Mouse (Mus musculus): ENCODE results near the gene Rnf135. TPM values are rescaled to one million over a fixed set of nuclear protein-coding genes. Genes with fewer than 3 reads are reported as not detected.
"Not testable (repeated sequence)": the region's sequence is repeated elsewhere in the genome, so short reads cannot be mapped to it uniquely, and the experiment has no call there.

The Rnf135 gene
- polyA plus RNA-seq, 1 experiment from 2014 or later, result 3.6 TPM

DNA sequence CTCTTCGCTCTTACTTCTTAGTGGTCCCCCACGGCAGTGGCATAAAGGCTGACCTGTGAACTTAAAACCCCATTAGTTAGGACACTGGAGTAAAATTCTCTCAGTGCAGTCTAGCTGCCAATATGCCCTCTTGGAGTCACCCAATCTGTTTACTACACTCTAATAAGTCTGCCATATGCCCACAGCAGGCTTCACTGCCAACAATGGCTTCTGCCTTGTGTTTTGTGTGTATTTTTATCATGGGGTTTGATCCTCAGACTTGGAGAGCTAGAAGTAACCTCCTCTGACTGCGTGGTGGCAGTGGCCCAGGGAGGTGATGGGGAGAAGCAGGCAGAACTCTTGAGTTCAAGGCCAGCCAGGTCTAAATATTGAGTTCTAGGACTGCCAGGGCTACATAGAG lies 20.4 kb downstream of the Rnf135 start:
- no peak overlapping the region for H3K27ac ChIP-seq (ENCODE audit: low read length)
- H3K9me3 ChIP-seq (replicated peaks; ENCODE audit: control insufficient read depth, low read length, poor library complexity, severe bottlenecking), result no peaks in the 10 kb centered on the region
- no peak for ATAC-seq
- no peaks in the 10 kb centered on the region for H3K36me3 ChIP-seq (ENCODE audit: control insufficient read depth, insufficient read depth, low read length)
- H3K27me3 ChIP-seq (ENCODE audit: control insufficient read depth, insufficient read depth, low read depth, low read length), result no peaks in the 10 kb centered on the region
- H3K4me3 ChIP-seq (ENCODE audit: low read depth, low read length), result no peak overlapping the region
- no peaks in the 10 kb centered on the region for H3K4me1 ChIP-seq (ENCODE audit: control insufficient read depth, insufficient read depth, low read length)
- 71% methylated on average over 3 of the region's 3 CpGs for WGBS
- H3K4me2 ChIP-seq (ENCODE audit: low read length), result no peak overlapping the region
- no peak overlapping the region for H3K9ac ChIP-seq (ENCODE audit: low read depth, low read length)

DNA sequence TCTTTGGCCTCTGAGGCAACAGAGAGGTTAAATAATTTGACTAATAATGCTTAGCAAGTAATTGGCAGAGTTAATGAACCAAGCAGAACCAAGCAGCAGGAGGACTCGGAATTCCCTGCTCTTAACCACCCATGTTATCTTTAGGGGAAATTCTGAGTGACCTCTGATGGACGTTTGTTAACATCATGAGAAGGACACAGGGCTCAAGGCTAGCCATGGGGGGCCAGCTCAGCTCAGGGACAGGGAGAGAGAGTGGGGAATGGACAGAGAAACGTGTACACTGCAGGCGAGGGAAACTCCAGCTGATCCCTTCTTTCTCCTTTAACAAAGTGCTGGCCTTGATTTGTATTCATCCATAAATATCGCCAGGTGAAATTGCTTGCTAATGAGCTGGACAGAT lies 21.3 kb downstream of the Rnf135 start:
- H3K4me1 ChIP-seq (ENCODE audit: control insufficient read depth, insufficient read depth, low read length), result peaks cover 2% of the 10 kb centered on the region
- H3K4me3 ChIP-seq (ENCODE audit: low read depth, low read length), result no peak overlapping the region
- H3K36me3 ChIP-seq (ENCODE audit: control insufficient read depth, insufficient read depth, low read length), result no peaks in the 10 kb centered on the region
- H3K9ac ChIP-seq (ENCODE audit: low read depth, low read length), result no peak overlapping the region
- H3K27me3 ChIP-seq (ENCODE audit: control insufficient read depth, insufficient read depth, low read depth, low read length), result no peaks in the 10 kb centered on the region
- H3K4me2 ChIP-seq (ENCODE audit: low read length), result no peak overlapping the region
- no peak for ATAC-seq
- no peaks in the 10 kb centered on the region for H3K9me3 ChIP-seq (replicated peaks; ENCODE audit: control insufficient read depth, low read length, poor library complexity, severe bottlenecking)
- H3K27ac ChIP-seq (ENCODE audit: low read length), result no peak overlapping the region
- WGBS, result 66% methylated on average over 5 of the region's 5 CpGs

DNA sequence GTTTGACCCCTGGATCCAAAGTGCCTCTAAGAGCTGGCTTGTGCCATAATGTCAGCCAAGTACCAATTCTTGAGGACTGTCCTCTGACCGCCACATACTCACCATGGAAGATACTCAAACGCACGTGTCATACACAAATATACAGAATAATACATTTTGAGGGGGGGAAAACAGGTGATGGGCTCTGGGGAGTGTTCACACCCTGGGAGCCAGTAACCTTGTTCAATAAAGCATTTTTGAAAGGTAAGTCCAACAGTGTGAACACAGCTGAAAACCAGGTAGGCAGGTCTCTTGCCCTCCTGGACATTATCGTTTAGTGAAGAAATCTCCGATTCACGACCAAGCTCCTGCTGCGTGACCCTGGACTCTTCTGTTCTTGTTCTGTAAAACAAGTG lies 24.8 kb downstream of the Rnf135 start:
- Histone ChIP-seq H3K27ac (ENCODE audit: low read length) (peak overlapping the region; percentile 89; the same call in 1 of the 2 replicates), H3K36me3 (ENCODE audit: control insufficient read depth, insufficient read depth, low read length) (no peaks in the 10 kb centered on the region), H3K9ac (ENCODE audit: low read depth, low read length) (no peak overlapping the region), H3K27me3 (ENCODE audit: control insufficient read depth, insufficient read depth, low read depth, low read length) (no peaks in the 10 kb centered on the region), H3K4me3 (ENCODE audit: low read depth, low read length) (no peak overlapping the region), H3K4me2 (ENCODE audit: low read length) (peak overlapping the region; percentile 3; the same call in 1 of the 2 replicates), H3K9me3 (replicated peaks; ENCODE audit: control insufficient read depth, low read length, poor library complexity, severe bottlenecking) (no peaks in the 10 kb centered on the region), H3K4me1 (ENCODE audit: control insufficient read depth, insufficient read depth, low read length) (peaks cover 12% of the 10 kb centered on the region)
- WGBS, result 40% methylated on average over 7 of the region's 7 CpGs
- peak; percentile 52 for ATAC-seq

DNA sequence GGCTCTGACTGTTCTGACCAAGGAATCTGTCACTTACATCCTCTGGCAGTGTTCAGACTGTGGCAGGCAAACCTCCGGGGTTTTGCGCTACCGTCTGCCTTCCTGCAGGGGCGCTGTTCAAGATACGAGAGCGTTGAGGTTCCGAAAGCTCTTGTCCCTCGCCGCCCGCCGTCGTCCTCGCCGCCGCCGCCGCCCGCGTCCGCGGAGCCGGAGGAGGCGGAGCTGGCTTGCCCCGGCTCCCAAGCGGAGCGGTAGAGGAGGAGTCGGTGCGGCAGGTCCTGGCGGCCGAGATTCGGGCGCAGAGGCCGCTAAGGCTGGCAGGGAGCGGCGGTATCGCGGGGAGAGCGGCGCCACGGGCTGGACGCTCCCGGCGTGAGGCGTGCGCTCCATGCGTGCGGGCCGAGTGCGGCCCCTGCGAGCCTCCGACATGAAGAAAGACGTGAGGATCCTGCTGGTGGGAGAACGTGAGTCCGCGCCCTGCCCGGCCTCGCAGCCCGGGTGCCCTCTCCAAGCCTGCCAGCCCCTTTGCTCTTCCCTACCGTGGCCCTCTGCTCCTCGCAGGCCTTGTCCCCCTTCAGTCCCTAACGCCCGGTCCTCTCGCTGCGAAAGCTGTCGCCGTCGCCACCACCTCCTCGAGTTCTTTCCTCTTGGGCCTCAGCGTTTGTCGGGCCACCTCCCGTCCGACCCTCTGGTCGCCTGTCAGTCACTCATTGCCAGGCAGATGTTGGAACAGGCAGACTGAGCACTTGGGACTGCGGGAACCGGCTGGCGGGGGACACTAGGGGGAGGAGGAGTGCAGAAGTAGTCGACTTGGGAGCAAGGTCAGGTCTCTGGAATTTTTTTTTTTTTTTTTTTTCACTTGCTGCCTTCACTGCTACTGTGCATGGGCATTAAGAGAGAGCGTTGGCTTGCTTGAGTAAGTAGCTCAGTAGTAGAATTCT lies 25.5 kb downstream of the Rnf135 start, which contains the start of gene Rhot1:
Gene Rhot1, plus strand, starts transcription at position 160 of the 941 bp plus-strand sequence.
- Histone ChIP-seq H3K27me3 (ENCODE audit: control insufficient read depth, insufficient read depth, low read depth, low read length) (no peaks in the 10 kb centered on the region), H3K4me2 (ENCODE audit: low read length) (peak within 1 kb of the TSS; percentile 70), H3K9me3 (replicated peaks; ENCODE audit: control insufficient read depth, low read length, poor library complexity, severe bottlenecking) (no peaks in the 10 kb centered on the region), H3K4me1 (ENCODE audit: control insufficient read depth, insufficient read depth, low read length) (peaks cover 12% of the 10 kb centered on the region), H3K9ac (ENCODE audit: low read depth, low read length) (peak within 1 kb of the TSS; percentile 89), H3K27ac (ENCODE audit: low read length) (peak within 1 kb of the TSS; percentile 89), H3K36me3 (ENCODE audit: control insufficient read depth, insufficient read depth, low read length) (peaks cover 3% of the 10 kb centered on the region; the same call in 1 of the 2 replicates), H3K4me3 (ENCODE audit: low read depth, low read length) (peak within 1 kb of the TSS; percentile 93)
- peak; percentile 95 for ATAC-seq
- WGBS, result 0% methylated on average over 76 of the region's 78 CpGs

DNA sequence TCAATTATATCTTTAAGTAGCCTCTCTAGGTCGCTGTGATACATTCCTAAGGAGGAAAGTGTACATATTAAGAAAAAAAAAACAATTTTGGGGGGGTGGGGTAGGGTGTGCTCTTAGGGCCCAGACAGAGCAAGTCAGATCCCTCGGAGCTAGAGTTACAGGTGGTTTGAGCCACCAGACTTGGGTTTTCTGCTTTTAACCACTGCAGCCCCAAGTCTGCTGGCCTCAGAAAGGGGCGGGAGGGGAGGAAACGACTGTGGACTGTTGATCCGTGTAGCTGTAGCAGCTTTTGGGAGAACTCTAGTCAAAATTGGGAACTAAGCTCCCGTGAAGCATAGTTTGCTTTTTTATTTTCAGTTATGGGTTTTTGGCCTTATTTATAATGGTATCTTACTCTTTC lies 26.7 kb downstream of the Rnf135 start:
- H3K4me1 ChIP-seq (ENCODE audit: control insufficient read depth, insufficient read depth, low read length), result peaks cover 12% of the 10 kb centered on the region
- ATAC-seq, result no peak
- H3K9ac ChIP-seq (ENCODE audit: low read depth, low read length), result no peak overlapping the region
- peaks cover 3% of the 10 kb centered on the region; the same call in 1 of the 2 replicates for H3K36me3 ChIP-seq (ENCODE audit: control insufficient read depth, insufficient read depth, low read length)
- no peak overlapping the region for H3K27ac ChIP-seq (ENCODE audit: low read length)
- H3K4me2 ChIP-seq (ENCODE audit: low read length), result peak overlapping the region; percentile 70
- 51% methylated on average over 6 of the region's 6 CpGs for WGBS
- peak overlapping the region; percentile 93 for H3K4me3 ChIP-seq (ENCODE audit: low read depth, low read length)
- no peaks in the 10 kb centered on the region for H3K9me3 ChIP-seq (replicated peaks; ENCODE audit: control insufficient read depth, low read length, poor library complexity, severe bottlenecking)
- no peaks in the 10 kb centered on the region for H3K27me3 ChIP-seq (ENCODE audit: control insufficient read depth, insufficient read depth, low read depth, low read length)

DNA sequence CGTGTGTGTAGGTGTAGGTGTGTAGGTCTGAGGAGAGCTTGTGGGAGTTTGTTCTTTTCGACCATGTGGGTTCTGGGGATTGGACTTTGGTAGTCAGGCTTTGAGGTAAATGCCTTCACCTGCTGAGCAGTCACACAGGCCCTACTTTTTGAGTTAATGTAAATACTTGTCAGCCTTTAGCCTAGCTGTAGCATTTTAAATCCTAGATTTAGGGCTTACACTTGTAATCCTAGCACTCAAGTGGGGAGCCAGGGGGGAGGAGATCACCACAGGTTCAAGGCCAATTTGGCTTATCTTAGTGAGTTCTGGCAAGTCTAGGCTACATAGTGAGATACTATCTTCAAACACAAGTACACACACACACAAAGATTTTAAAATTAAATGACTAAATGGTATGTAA lies 28.6 kb downstream of the Rnf135 start:
- ATAC-seq, result no peak
- Histone ChIP-seq H3K27me3 (ENCODE audit: control insufficient read depth, insufficient read depth, low read depth, low read length) (no peaks in the 10 kb centered on the region), H3K9ac (ENCODE audit: low read depth, low read length) (no peak overlapping the region), H3K4me1 (ENCODE audit: control insufficient read depth, insufficient read depth, low read length) (peaks cover 12% of the 10 kb centered on the region), H3K9me3 (replicated peaks; ENCODE audit: control insufficient read depth, low read length, poor library complexity, severe bottlenecking) (no peaks in the 10 kb centered on the region), H3K4me3 (ENCODE audit: low read depth, low read length) (no peak overlapping the region), H3K27ac (ENCODE audit: low read length) (no peak overlapping the region), H3K4me2 (ENCODE audit: low read length) (no peak overlapping the region), H3K36me3 (ENCODE audit: control insufficient read depth, insufficient read depth, low read length) (peaks cover 3% of the 10 kb centered on the region; the same call in 1 of the 2 replicates)
- WGBS, result 95% methylated on average over 2 of the region's 2 CpGs

DNA sequence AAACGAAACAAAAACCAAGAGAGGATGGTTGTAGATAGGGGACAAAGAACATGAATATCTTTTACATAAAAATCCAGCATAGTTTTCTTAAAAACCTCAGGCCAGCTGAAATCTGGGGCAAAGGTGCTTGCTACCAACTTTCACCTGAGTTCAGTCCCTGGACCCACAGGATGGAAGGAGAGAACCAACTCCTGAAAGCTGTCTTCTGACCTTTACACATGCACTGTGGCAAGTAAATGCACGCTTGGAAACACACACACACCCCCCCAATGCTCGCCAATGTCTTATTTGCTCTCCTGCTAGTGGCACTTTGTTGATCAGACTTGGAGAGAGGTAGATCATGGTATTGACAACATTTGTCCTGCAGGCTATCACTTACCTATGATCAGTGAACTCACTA lies 31.6 kb downstream of the Rnf135 start:
- Histone ChIP-seq H3K9ac (ENCODE audit: low read depth, low read length) (no peak overlapping the region), H3K4me2 (ENCODE audit: low read length) (no peak overlapping the region), H3K4me3 (ENCODE audit: low read depth, low read length) (no peak overlapping the region), H3K4me1 (ENCODE audit: control insufficient read depth, insufficient read depth, low read length) (peaks cover 6% of the 10 kb centered on the region), H3K36me3 (ENCODE audit: control insufficient read depth, insufficient read depth, low read length) (peaks cover 3% of the 10 kb centered on the region; the same call in 1 of the 2 replicates), H3K27me3 (ENCODE audit: control insufficient read depth, insufficient read depth, low read depth, low read length) (no peaks in the 10 kb centered on the region), H3K9me3 (replicated peaks; ENCODE audit: control insufficient read depth, low read length, poor library complexity, severe bottlenecking) (no peaks in the 10 kb centered on the region), H3K27ac (ENCODE audit: low read length) (no peak overlapping the region)
- WGBS, result 91% methylated on average over 3 of the region's 3 CpGs
- ATAC-seq, result no peak

DNA sequence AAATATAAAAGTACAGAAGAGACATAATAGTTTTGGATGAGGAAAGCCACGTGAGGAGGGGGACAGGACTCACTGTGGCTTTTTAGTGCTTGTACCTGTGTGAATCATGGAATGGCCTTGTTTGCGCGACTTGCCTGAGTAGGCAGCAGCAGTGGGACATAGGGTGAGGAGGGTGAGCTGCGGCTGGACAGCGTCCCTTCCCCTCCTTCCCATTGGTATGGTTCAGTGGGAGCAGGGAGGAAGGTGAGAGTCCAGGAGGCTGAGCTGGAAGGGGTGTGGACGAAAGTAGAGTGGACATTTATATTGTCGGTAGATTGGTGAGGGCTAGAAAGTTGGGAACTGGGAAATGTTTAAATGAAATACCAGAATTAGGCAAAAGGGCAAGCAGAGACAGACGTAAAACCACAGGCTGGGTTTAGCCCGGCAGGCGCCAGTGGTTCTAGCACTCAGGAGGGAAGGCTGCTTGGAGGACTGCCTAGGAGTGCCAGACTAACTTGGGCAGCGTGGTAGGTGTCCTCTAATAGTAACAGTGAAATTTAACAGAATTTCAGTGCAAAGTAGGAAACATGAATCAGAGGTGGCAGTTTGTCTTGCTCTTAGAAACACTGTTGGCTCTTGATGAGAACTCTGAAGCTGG lies 35.1 kb downstream of the Rnf135 start:
- Histone ChIP-seq H3K4me3 (ENCODE audit: low read depth, low read length) (no peak overlapping the region), H3K9ac (ENCODE audit: low read depth, low read length) (no peak overlapping the region), H3K27ac (ENCODE audit: low read length) (no peak overlapping the region), H3K36me3 (ENCODE audit: control insufficient read depth, insufficient read depth, low read length) (peaks cover 9% of the 10 kb centered on the region), H3K27me3 (ENCODE audit: control insufficient read depth, insufficient read depth, low read depth, low read length) (no peaks in the 10 kb centered on the region), H3K4me2 (ENCODE audit: low read length) (no peak overlapping the region), H3K4me1 (ENCODE audit: control insufficient read depth, insufficient read depth, low read length) (no peaks in the 10 kb centered on the region), H3K9me3 (replicated peaks; ENCODE audit: control insufficient read depth, low read length, poor library complexity, severe bottlenecking) (no peaks in the 10 kb centered on the region)
- WGBS, result 85% methylated on average over 11 of the region's 11 CpGs
- ATAC-seq, result no peak

DNA sequence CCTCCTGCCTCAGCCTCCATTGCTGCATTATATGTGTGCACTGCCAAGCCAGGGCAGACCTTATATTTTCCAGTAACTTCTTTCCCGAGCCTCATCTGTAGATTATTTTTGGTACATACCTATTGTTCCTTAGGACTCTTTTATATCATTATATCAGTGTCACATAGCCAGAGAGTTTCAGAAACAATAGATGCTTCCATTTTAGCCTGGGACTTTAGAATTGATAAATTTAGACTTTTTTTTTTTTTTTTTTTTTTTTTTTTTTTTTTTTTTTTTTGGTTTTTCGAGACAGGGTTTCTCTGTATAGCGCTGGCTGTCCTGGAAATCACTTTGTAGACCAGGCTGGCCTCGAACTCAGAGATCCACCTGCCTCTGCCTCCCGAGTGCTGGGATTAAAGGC lies 46.4 kb downstream of the Rnf135 start:
- H3K4me2 ChIP-seq (ENCODE audit: low read length); H3K27me3 ChIP-seq (ENCODE audit: control insufficient read depth, insufficient read depth, low read depth, low read length); H3K9ac ChIP-seq (ENCODE audit: low read depth, low read length); H3K4me1 ChIP-seq (ENCODE audit: control insufficient read depth, insufficient read depth, low read length); ATAC-seq; H3K27ac ChIP-seq (ENCODE audit: low read length); H3K4me3 ChIP-seq (ENCODE audit: low read depth, low read length); H3K9me3 ChIP-seq (replicated peaks; ENCODE audit: control insufficient read depth, low read length, poor library complexity, severe bottlenecking): not testable (repeated sequence)
- H3K36me3 ChIP-seq (ENCODE audit: control insufficient read depth, insufficient read depth, low read length), result peaks cover 16% of the 10 kb centered on the region
- WGBS, result 99% methylated on average over 2 of the region's 5 CpGs

All from midbrain, embryonic 16.5 days (tissue).